Mouse (Mus musculus) cerebellum, postnatal 25 days (tissue): ENCODE results near the gene Alox12.

Experiments used
- DNase-seq, 2 experiments: peaks; one replicate each; pipeline ENCODE4 v3.0.0; 2021; ENCODE audit warnings: mixed read lengths in 2 of 2

Gene Alox12

DNA sequence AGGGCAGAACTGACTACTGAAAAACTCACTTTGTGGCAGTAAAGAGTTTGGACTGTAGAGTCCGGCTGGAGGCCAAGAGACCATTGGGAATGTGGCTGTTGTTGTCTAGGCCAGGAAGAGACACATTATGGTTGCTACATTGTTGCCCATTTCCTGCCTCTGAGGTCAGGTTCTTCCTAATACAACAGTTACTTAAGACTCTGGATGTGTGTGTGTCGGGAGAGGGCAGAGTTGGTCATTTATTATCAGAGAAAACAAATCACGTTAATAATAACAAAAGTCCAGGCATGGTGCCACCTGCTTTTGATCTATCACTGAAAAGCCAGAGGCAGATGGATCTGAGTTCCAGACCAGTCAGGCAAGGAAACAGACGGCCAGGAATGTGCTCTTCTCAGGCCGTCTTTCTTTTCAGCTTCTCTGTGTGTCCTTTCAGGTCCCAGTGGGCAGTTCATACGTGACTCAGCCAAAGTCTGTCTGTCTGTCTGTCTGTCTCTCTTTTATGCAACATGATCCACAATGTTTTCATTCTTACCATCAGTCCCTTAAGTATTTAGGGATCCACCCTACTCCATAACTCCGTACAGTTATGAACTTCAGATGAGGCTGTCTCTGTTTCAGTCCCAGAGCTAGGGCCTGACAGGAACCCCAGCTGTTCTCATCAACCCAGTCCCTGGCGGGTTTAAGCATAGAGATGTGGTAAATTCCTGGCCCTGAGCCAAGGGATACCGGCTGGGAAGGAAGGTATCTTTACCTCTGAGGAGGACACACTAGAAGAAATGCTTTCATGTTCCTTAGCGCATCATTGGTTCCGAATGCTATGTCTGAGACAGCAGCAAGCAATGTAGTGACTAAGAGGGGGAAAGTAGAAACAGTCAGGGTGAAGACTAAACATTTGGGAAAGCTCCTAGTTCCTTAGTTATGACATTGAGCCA is 61.5 kb downstream of the Alox12 start:
- DNase-seq = no peak

DNA sequence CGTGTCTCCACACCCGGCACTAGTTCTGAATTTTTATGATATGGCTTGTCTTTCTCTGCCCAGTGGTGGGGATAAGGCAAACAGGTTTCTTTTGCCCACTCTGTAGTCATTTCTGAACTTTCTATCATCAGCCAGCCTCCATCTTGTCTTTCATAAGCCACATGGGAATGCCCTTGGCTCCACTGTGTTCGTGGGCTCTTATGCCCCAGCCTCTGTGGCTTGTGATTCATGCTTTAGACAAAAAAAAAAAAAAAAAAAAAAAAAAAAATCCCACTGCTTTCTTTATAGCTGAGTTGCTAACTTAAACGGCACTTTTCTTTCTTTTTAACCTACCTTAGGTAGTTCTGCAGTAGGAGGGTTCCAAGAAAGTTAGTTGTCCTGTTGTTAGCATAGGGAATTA is 63.0 kb downstream of the Alox12 start:
- no peak for DNase-seq
